Mouse (Mus musculus) heart, embryonic 13.5 days (tissue): ENCODE data around the gene Cx3cl1. TPM values are rescaled to one million over a fixed set of nuclear protein-coding genes. Genes with fewer than 3 reads are reported as not detected.

Source experiments
- ATAC-seq: fragments of 200-750 bp; cut with Nextera tagmentation; 2 replicates; pipeline ENCODE4 v1.8.0; 2017; ENCODE audit warnings: moderate TSS enrichment; ENCODE audit not compliant: insufficient number of reproducible peaks, low FRiP score, low TSS enrichment; ENCODE audit errors: extremely low read depth
- H3K27ac ChIP-seq: fragments of 300-500 bp; sonication (generic); replicated peaks from 2 replicates; pipeline ENCODE4 v1.5.1; 2015; ENCODE audit warnings: moderate library complexity, mild to moderate bottlenecking, inconsistent platforms
- H3K27me3 ChIP-seq: fragments of 300-500 bp; sonication (generic); replicated peaks from 2 replicates; pipeline ENCODE4 v1.6.1; 2015; ENCODE audit warnings: mild to moderate bottlenecking, inconsistent platforms
- H3K36me3 ChIP-seq: fragments of 300-500 bp; sonication (generic); 2 replicates; pipeline ENCODE4 v1.6.1; 2015; ENCODE audit warnings: mild to moderate bottlenecking, inconsistent platforms
- H3K4me1 ChIP-seq: fragments of 300-500 bp; sonication (generic); 2 replicates; pipeline ENCODE4 v1.6.1; 2015; ENCODE audit warnings: inconsistent platforms
- H3K4me2 ChIP-seq: fragments of 300-500 bp; sonication (generic); 2 replicates; pipeline ENCODE4 v1.6.1; 2015; ENCODE audit warnings: inconsistent platforms, mild to moderate bottlenecking, moderate library complexity
- H3K4me3 ChIP-seq: fragments of 300-500 bp; sonication (generic); 2 replicates; pipeline ENCODE4 v1.5.1; 2015; ENCODE audit warnings: moderate library complexity, mild to moderate bottlenecking, inconsistent platforms
- H3K9ac ChIP-seq: fragments of 300-500 bp; sonication (generic); 2 replicates; pipeline ENCODE4 v1.6.1; 2015; ENCODE audit warnings: inconsistent platforms, mild to moderate bottlenecking, moderate library complexity
- H3K9me3 ChIP-seq: fragments of 300-500 bp; sonication (generic); 2 replicates; pipeline ENCODE4 v1.6.1; 2016; ENCODE audit warnings: inconsistent platforms
- WGBS: fragments of 180-500 bp; shearing (Covaris S2); methylation state at CpG from one replicate; pipeline ENCODE4 v1.1.7; 2015; ENCODE audit warnings: mixed read lengths; 5-methylcytosine and 5-hydroxymethylcytosine counted together
- polyA plus RNA-seq: library from polyadenylated mRNA; unstranded; fragments of >200 nt; fragmentation: Nextera tagmentation; extraction: Ambion mirVana; gene quantifications from 2 replicates; pipeline ENCODE4 v1.2.1, GENCODE M21; 2015

Cx3cl1 gene
- polyA plus RNA-seq, 1 experiment from 2014 or later = 11.2 TPM

- 0 out of 2 replicates have a peak, but pooled peaks cover 4% of the 10 kb centered on the region for H3K4me1 ChIP-seq
- H3K36me3 ChIP-seq = peaks cover 47% of the 10 kb centered on the region
- no peak for ATAC-seq
- no peaks in the 10 kb centered on the region for H3K9me3 ChIP-seq
- H3K4me3 ChIP-seq = no peak overlapping the region
- H3K27me3 ChIP-seq = no peaks in the 10 kb centered on the region
- WGBS = 48% methylated on average over 6 of the region's 6 CpGs
- H3K9ac ChIP-seq = no peak overlapping the region
- no peak overlapping the region for H3K27ac ChIP-seq
- no peak overlapping the region for H3K4me2 ChIP-seq
Measured at GRCm38 (mm10) chr8:94819671-94820179, 47.9 kb downstream of the Cx3cl1 start.

GRCm38 (mm10) chr8:94820553-94820952 is 48.7 kb downstream of the Cx3cl1 start:
- 90% methylated on average over 7 of the region's 7 CpGs for WGBS
- no peak overlapping the region for H3K9ac ChIP-seq

GRCm38 (mm10) chr8:94821381-94821780 is 49.6 kb downstream of the Cx3cl1 start:
- Histone ChIP-seq H3K4me1 (0 out of 2 replicates have a peak, but pooled peaks cover 4% of the 10 kb centered on the region), H3K36me3 (peaks cover 63% of the 10 kb centered on the region)
- WGBS = 92% methylated on average over 2 of the region's 2 CpGs

More at GRCm38 (mm10) chr8:94820553-94820952, 48.7 kb downstream of the Cx3cl1 start:
- no peaks in the 10 kb centered on the region for H3K9me3 ChIP-seq
- no peaks in the 10 kb centered on the region for H3K27me3 ChIP-seq
- H3K27ac ChIP-seq = no peak overlapping the region
- H3K4me1 ChIP-seq = 0 out of 2 replicates have a peak, but pooled peaks cover 4% of the 10 kb centered on the region
- no peak overlapping the region for H3K4me3 ChIP-seq
- no peak overlapping the region for H3K4me2 ChIP-seq
- peaks cover 54% of the 10 kb centered on the region for H3K36me3 ChIP-seq
- ATAC-seq = no peak

GRCm38 (mm10) chr8:94822637-94823560 is 51.1 kb downstream of the Cx3cl1 start:
- 0 out of 2 replicates have a peak, but pooled peaks cover 4% of the 10 kb centered on the region for H3K4me1 ChIP-seq
- H3K4me3 ChIP-seq = no peak overlapping the region
- H3K9me3 ChIP-seq = no peaks in the 10 kb centered on the region
- no peak overlapping the region for H3K9ac ChIP-seq
- peaks cover 76% of the 10 kb centered on the region for H3K36me3 ChIP-seq
- H3K4me2 ChIP-seq = no peak overlapping the region
- WGBS = 75% methylated on average over 23 of the region's 23 CpGs
- H3K27ac ChIP-seq = no peak overlapping the region
- ATAC-seq = peak; percentile 43; the same call in 1 of the 2 replicates
- no peaks in the 10 kb centered on the region for H3K27me3 ChIP-seq

More at GRCm38 (mm10) chr8:94821381-94821780, 49.6 kb downstream of the Cx3cl1 start:
- no peak overlapping the region for H3K4me2 ChIP-seq
- no peak overlapping the region for H3K9ac ChIP-seq
- no peaks in the 10 kb centered on the region for H3K27me3 ChIP-seq
- H3K27ac ChIP-seq = no peak overlapping the region
- ATAC-seq = no peak
- H3K4me3 ChIP-seq = no peak overlapping the region
- no peaks in the 10 kb centered on the region for H3K9me3 ChIP-seq

- peaks cover 95% of the 10 kb centered on the region for H3K36me3 ChIP-seq
- no peak overlapping the region for H3K4me2 ChIP-seq
- no peaks in the 10 kb centered on the region for H3K9me3 ChIP-seq
- H3K27me3 ChIP-seq = no peaks in the 10 kb centered on the region
- H3K4me3 ChIP-seq = no peak overlapping the region
- H3K9ac ChIP-seq = no peak overlapping the region
- no peak for ATAC-seq
- H3K4me1 ChIP-seq = 0 out of 2 replicates have a peak, but pooled peaks cover 2% of the 10 kb centered on the region
- no peak overlapping the region for H3K27ac ChIP-seq
- 88% methylated on average over 6 of the region's 6 CpGs for WGBS
Measured at GRCm38 (mm10) chr8:94825170-94825569, 53.4 kb downstream of the Cx3cl1 start.

GRCm38 (mm10) chr8:94826210-94826609 is 54.4 kb downstream of the Cx3cl1 start:
- H3K9me3 ChIP-seq = no peaks in the 10 kb centered on the region
- no peaks in the 10 kb centered on the region for H3K27me3 ChIP-seq
- no peak for ATAC-seq
- 92% methylated on average over 5 of the region's 5 CpGs for WGBS
- H3K4me2 ChIP-seq = no peak overlapping the region
- peaks cover 95% of the 10 kb centered on the region for H3K36me3 ChIP-seq
- no peak overlapping the region for H3K9ac ChIP-seq
- H3K4me3 ChIP-seq = no peak overlapping the region
- no peak overlapping the region for H3K27ac ChIP-seq
- H3K4me1 ChIP-seq = no peaks in the 10 kb centered on the region

- no peak overlapping the region for H3K9ac ChIP-seq
- ATAC-seq = no peak
- no peak overlapping the region for H3K27ac ChIP-seq
- no peak overlapping the region for H3K4me3 ChIP-seq
- no peaks in the 10 kb centered on the region for H3K9me3 ChIP-seq
- no peaks in the 10 kb centered on the region for H3K27me3 ChIP-seq
- no peaks in the 10 kb centered on the region; the same call in 1 of the 2 replicates for H3K4me1 ChIP-seq
- 83% methylated on average over 6 of the region's 6 CpGs for WGBS
- H3K36me3 ChIP-seq = peaks cover 90% of the 10 kb centered on the region
- H3K4me2 ChIP-seq = no peak overlapping the region
Measured at GRCm38 (mm10) chr8:94828284-94828683, 56.5 kb downstream of the Cx3cl1 start.

Other genes with a start within 250 kb of the Cx3cl1 start
- gene Cpne2, start 239.0 kb upstream of the Cx3cl1 start, polyA plus RNA-seq = 5.2 and 6.1 TPM in 2 replicates
- 21.6 and 22.9 TPM in 2 replicates for gene Rspry1, start 170.1 kb upstream of the Cx3cl1 start, polyA plus RNA-seq
- 32.4 and 33.1 TPM in 2 replicates for gene Fam192a, start 170.0 kb upstream of the Cx3cl1 start, polyA plus RNA-seq
- gene Arl2bp, start 105.4 kb upstream of the Cx3cl1 start, polyA plus RNA-seq = 131 and 135 TPM in 2 replicates
- gene Pllp, start 75.7 kb upstream of the Cx3cl1 start, polyA plus RNA-seq = 0.23 and 0.55 TPM in 2 replicates
- gene Ccl22, start 26.4 kb upstream of the Cx3cl1 start, polyA plus RNA-seq = not detected in 2 replicates
- 0.43 and 0.63 TPM in 2 replicates for gene Ccl17, start 38.4 kb downstream of the Cx3cl1 start, polyA plus RNA-seq
- 133 and 142 TPM in 2 replicates for gene Coq9, start 66.3 kb downstream of the Cx3cl1 start, polyA plus RNA-seq
- gene Ciapin1, start 66.3 kb downstream of the Cx3cl1 start, polyA plus RNA-seq = 90.9 and 98.2 TPM in 2 replicates
- gene Polr2c, start 85.4 kb downstream of the Cx3cl1 start, polyA plus RNA-seq = 107 and 129 TPM in 2 replicates
- gene Dok4, start 104.3 kb downstream of the Cx3cl1 start, polyA plus RNA-seq = 35.5 and 38.2 TPM in 2 replicates
- gene Ccdc102a, start 146.1 kb downstream of the Cx3cl1 start, polyA plus RNA-seq = 18.2 and 18.7 TPM in 2 replicates
- gene Adgrg5, start 151.7 kb downstream of the Cx3cl1 start, polyA plus RNA-seq = 0.18 and 0.32 TPM in 2 replicates
- gene Adgrg1, start 202.7 kb downstream of the Cx3cl1 start, polyA plus RNA-seq = 4.4 and 4.7 TPM in 2 replicates
- gene Adgrg3, start 245.7 kb downstream of the Cx3cl1 start, polyA plus RNA-seq = 3.0 and 3.1 TPM in 2 replicates